Mouse (Mus musculus) spleen, adult 2 months (tissue): ENCODE data around the gene Rasal2. TPM values are rescaled to one million over a fixed set of nuclear protein-coding genes. Genes with fewer than 3 reads are reported as not detected.

Experiments used
- DNase-seq, 2 experiments: peaks; one replicate each; pipeline versions ENCODE4 v3.0.0 to v3.0.0-alpha.2; 2012 to 2021; ENCODE audit warnings: low spot score in 2 of 2, low read depth in 1 of 2
- H3K27ac ChIP-seq: fragments of 200-500 bp; 2 replicates; pipeline ENCODE4 v1.5.1; 2012; ENCODE audit warnings: low read length, inconsistent platforms; ENCODE audit not compliant: insufficient read depth
- H3K27me3 ChIP-seq: fragments of 200-500 bp; 2 replicates; pipeline ENCODE4 v1.6.1; 2012; ENCODE audit warnings: mild to moderate bottlenecking, moderate library complexity, low read length, inconsistent platforms; ENCODE audit not compliant: control insufficient read depth, insufficient read depth
- H3K36me3 ChIP-seq: fragments of 200-500 bp; 2 replicates; pipeline ENCODE4 v1.6.1; 2012; ENCODE audit warnings: mild to moderate bottlenecking, low read length, inconsistent platforms; ENCODE audit not compliant: control insufficient read depth, insufficient read depth
- H3K4me1 ChIP-seq: fragments of 200-500 bp; 2 replicates; pipeline ENCODE4 v1.6.1; 2011; ENCODE audit warnings: inconsistent platforms; ENCODE audit not compliant: control insufficient read depth, insufficient read depth, insufficient read length
- H3K4me3 ChIP-seq: fragments of 200-500 bp; 2 replicates; pipeline ENCODE4 v1.5.1; 2011; ENCODE audit warnings: mild to moderate bottlenecking, inconsistent platforms; ENCODE audit not compliant: insufficient read depth, insufficient read length; ENCODE audit errors: extremely low read depth
- CTCF ChIP-seq: fragments of 200-500 bp; IDR thresholded peaks from 2 replicates; pipeline ENCODE4 v1.5.1; 2011; ENCODE audit warnings: mild to moderate bottlenecking, inconsistent platforms; ENCODE audit not compliant: insufficient read depth, insufficient read length, insufficient replicate concordance; ENCODE audit errors: extremely low read depth
- POLR2A ChIP-seq: fragments of 200-500 bp; IDR thresholded peaks from 2 replicates; pipeline ENCODE4 v1.6.1; 2011; ENCODE audit warnings: low read depth, low read length, inconsistent platforms
- WGBS: fragments of 180-500 bp; shearing (Covaris S2); methylation state at CpG from one replicate; pipeline ENCODE4 v1.1.7; 2018; 5-methylcytosine and 5-hydroxymethylcytosine counted together
- polyA plus RNA-seq: library from polyadenylated mRNA; depleted of rRNA; stranded (reverse); fragments of >200 nt; gene quantifications from 2 replicates; pipeline ENCODE4 v1.2.3, GENCODE M21; 2012

Gene Rasal2
- polyA plus RNA-seq, 1 experiment: 1.1 TPM

DNA sequence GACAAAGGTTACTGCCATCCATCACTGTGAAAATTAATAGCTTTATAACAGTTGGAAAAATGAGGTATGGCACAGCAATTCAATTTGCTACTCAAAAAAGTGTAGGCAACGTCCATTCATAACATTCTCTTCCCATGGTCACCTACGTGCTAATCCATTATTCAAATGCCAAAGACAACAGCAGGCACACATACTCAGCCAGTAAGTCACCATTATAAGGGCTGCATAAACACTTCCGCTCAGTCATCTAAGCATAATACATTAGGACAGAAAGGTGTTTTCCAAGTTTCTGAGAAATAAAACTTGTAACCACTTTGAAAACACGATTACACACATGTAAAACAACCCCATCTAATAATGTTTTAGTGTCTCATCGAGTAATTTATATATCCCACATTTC lies 44.1 kb downstream of the Rasal2 start:
- no peaks in the 10 kb centered on the region for H3K36me3 ChIP-seq
- no peak overlapping the region for H3K4me3 ChIP-seq
- H3K27ac ChIP-seq: no peak overlapping the region
- no peak for DNase-seq
- no peaks in the 10 kb centered on the region for H3K4me1 ChIP-seq
- H3K27me3 ChIP-seq: no peaks in the 10 kb centered on the region
- 88% methylated on average over 5 of the region's 5 CpGs for WGBS
- TF ChIP-seq CTCF: no peak
- TF ChIP-seq POLR2A: no peak

DNA sequence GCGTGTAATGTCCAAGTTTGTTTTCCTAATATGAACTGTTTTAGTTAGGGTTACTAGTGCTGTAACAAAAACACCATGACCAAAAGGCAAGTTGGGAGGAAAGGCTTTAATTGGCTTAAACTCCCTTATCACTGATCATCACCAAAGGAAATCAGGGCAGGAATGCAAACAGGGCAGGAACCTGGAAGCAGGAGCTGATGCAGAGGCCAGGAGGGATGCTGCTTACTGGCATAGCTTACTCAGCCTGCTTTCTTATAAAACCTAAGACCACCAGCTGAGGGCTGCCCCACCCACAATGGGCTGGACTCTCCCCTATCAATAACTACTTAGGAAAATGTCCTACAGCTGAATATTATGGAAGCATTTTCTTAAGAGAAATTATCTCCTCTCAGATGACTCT lies 65.7 kb downstream of the Rasal2 start:
- no peaks in the 10 kb centered on the region for H3K36me3 ChIP-seq
- TF ChIP-seq POLR2A: no peak
- TF ChIP-seq CTCF: no peak
- DNase-seq: no peak
- no peak overlapping the region for H3K27ac ChIP-seq
- WGBS: 78% methylated on average over 1 of the region's 1 CpGs
- H3K4me3 ChIP-seq: no peak overlapping the region
- H3K4me1 ChIP-seq: no peaks in the 10 kb centered on the region
- H3K27me3 ChIP-seq: no peaks in the 10 kb centered on the region

DNA sequence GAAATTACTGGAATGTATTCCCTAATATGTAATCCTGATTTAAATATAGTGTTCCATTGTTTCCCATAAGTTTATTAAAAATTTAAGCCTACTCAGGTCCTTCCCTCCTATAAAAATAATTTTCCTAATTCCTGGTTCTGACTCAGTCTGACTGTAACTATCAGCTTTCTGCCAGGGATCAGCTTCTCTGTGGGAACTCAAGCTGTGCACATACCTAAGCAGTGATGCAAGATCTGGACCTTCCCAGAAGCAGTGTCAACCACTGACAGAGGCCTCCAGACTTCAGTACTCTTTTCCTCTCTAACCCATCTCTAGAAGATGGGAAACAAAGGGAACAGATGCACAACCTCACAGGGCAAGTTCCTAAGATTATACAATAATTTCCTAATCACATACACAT lies 68.9 kb downstream of the Rasal2 start:
- TF ChIP-seq POLR2A: no peak
- TF ChIP-seq CTCF: no peak
- Histone ChIP-seq H3K27ac (no peak overlapping the region), H3K27me3 (no peaks in the 10 kb centered on the region), H3K36me3 (no peaks in the 10 kb centered on the region), H3K4me1 (no peaks in the 10 kb centered on the region), H3K4me3 (no peak overlapping the region)
- no peak for DNase-seq

DNA sequence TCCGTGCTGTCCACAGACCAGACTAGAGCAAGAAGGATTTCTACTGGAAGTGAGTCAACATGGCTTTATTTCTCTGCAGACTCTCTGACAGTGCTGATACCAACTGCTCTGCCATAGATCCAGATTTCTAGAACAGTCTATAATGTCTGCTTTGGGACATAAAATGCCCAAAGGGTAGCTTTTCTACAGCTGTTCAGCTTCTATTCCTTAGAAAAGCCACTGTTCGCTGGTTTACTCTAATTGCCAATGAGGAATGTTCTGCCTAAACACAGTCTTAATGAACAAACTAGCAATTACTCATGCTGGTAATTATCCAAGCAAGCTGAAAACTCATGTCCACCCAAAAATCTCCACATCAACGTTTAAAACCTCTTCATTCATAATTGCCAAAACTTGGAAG lies 77.6 kb downstream of the Rasal2 start:
- DNase-seq: no peak
- Histone ChIP-seq H3K4me1 (no peaks in the 10 kb centered on the region), H3K27me3 (no peaks in the 10 kb centered on the region), H3K36me3 (no peaks in the 10 kb centered on the region), H3K27ac (no peak overlapping the region), H3K4me3 (no peak overlapping the region)
- 81% methylated on average over 3 of the region's 3 CpGs for whole genome bisulfite sequencing
- TF ChIP-seq CTCF: no peak
- no peak for TF ChIP-seq POLR2A

- H3K4me1 ChIP-seq: no peaks in the 10 kb centered on the region; the same call in 1 of the 2 replicates
- no peak for TF ChIP-seq POLR2A
- no peak for TF ChIP-seq CTCF
- DNase-seq: no peak
- no peaks in the 10 kb centered on the region for H3K27me3 ChIP-seq
- H3K4me3 ChIP-seq: no peak overlapping the region
- H3K36me3 ChIP-seq: no peaks in the 10 kb centered on the region
- no peak overlapping the region for H3K27ac ChIP-seq
Observed at GRCm38 (mm10) chr1:157328068-157328467, 84.3 kb downstream of the Rasal2 start.

- no peak for DNase-seq
- H3K27me3 ChIP-seq: no peaks in the 10 kb centered on the region
- TF ChIP-seq CTCF (no peak), POLR2A (no peak)
- no peaks in the 10 kb centered on the region; the same call in 1 of the 2 replicates for H3K4me1 ChIP-seq
- no peaks in the 10 kb centered on the region for H3K36me3 ChIP-seq
- no peak overlapping the region for H3K4me3 ChIP-seq
- WGBS: 92% methylated on average over 1 of the region's 1 CpGs
- H3K27ac ChIP-seq: no peak overlapping the region
Observed at GRCm38 (mm10) chr1:157323091-157323490, 89.3 kb downstream of the Rasal2 start.

- Histone ChIP-seq H3K4me1 (no peaks in the 10 kb centered on the region), H3K36me3 (no peaks in the 10 kb centered on the region), H3K4me3 (no peak overlapping the region), H3K27me3 (no peaks in the 10 kb centered on the region), H3K27ac (no peak overlapping the region)
- DNase-seq: no peak
- TF ChIP-seq POLR2A (no peak), CTCF (no peak)
- WGBS: 81% methylated on average over 4 of the region's 4 CpGs
Observed at GRCm38 (mm10) chr1:157318896-157319295, 93.5 kb downstream of the Rasal2 start.
